In genomic region chr7:25848444-25848812, GRCm38 (mm10) we compare ENCODE assay signal across 8 mouse cellular contexts. TPM values are rescaled to one million over a fixed set of nuclear protein-coding genes. Genes with fewer than 3 reads are reported as not detected.
DNase-seq lines count a peak whose midpoint lies in the region; ATAC-seq and TF ChIP-seq lines count a peak whose summit lies in the region.

No protein-coding gene starts in this region.

- no peaks in the 10 kb centered on the region for H3K36me3 ChIP-seq in forebrain, embryonic 13.5 days (ENCODE audit: poor library complexity, severe bottlenecking)
- H3K36me3 ChIP-seq in liver, embryonic 14.5 days (replicated peaks; ENCODE audit: control insufficient read depth, insufficient read depth, low read depth): no peaks in the 10 kb centered on the region

- no peak for TF ChIP-seq CTCF in brain, embryonic 14.5 days (IDR thresholded peaks at IDR 0.05; ENCODE audit: borderline replicate concordance, extremely low read depth, insufficient read depth, insufficient read length)
- no peak for TF ChIP-seq CTCF in liver, embryonic 14.5 days (IDR thresholded peaks at IDR 0.05; ENCODE audit: low read depth)

- H3K4me3 ChIP-seq in forebrain, embryonic 13.5 days: peak overlapping the region; percentile 41
- H3K4me3 ChIP-seq in liver, embryonic 14.5 days (ENCODE audit: insufficient read depth in 1 of 2, low read depth in 2 of 2, low read length in 2 of 2): peak overlapping the region; percentile 47 to 76

- intact Hi-C loops in left cerebral cortex, postnatal 4 days (cut with DNase I): no loop called here

- no peaks in the 10 kb centered on the region for H3K4me1 ChIP-seq in forebrain, embryonic 13.5 days
- 0 out of 4 replicates have a peak, but pooled peaks cover 0 to 2% of the 10 kb centered on the region in 2 experiments for H3K4me1 ChIP-seq in liver, embryonic 14.5 days (replicated peaks; ENCODE audit: control insufficient read depth in 2 of 2, insufficient read depth in 2 of 2, low read length in 1 of 2)

- H3K27me3 ChIP-seq in forebrain, embryonic 13.5 days: no peaks in the 10 kb centered on the region
- H3K27me3 ChIP-seq in liver, embryonic 14.5 days (ENCODE audit: control insufficient read depth, insufficient read depth, low read length): no peaks in the 10 kb centered on the region

- 25% methylated on average over 11 of the region's 11 CpGs for WGBS in forebrain, embryonic 13.5 days
- 26% methylated on average over 11 of the region's 11 CpGs for WGBS in liver, embryonic 14.5 days (ENCODE audit: insufficient replicate concordance)

- H3K27ac ChIP-seq in forebrain, embryonic 13.5 days: no peak overlapping the region
- no peak overlapping the region for H3K27ac ChIP-seq in liver, embryonic 14.5 days

- no peak for TF ChIP-seq POLR2A in brain, embryonic 14.5 days (IDR thresholded peaks at IDR 0.05; ENCODE audit: borderline replicate concordance, extremely low read depth, insufficient read depth, insufficient read length, poor library complexity, severe bottlenecking)

- no peak for TF ChIP-seq EP300 in liver, embryonic 14.5 days (IDR thresholded peaks at IDR 0.05; ENCODE audit: low read depth)

- peak overlapping the region; percentile 59 for H3K4me2 ChIP-seq in forebrain, embryonic 13.5 days
- peak overlapping the region; percentile 60 for H3K4me2 ChIP-seq in liver, embryonic 14.5 days (ENCODE audit: low read depth)

- peak overlapping the region; percentile 53 for H3K9ac ChIP-seq in forebrain, embryonic 13.5 days
- H3K9ac ChIP-seq in liver, embryonic 14.5 days (replicated peaks): no peak overlapping the region

- peak; percentile 3 for DNase-seq in left cerebral cortex, postnatal 4 days
- no peak for DNase-seq in left cerebral cortex, adult 11 months (ENCODE audit: low spot score)
- peak; percentile 48 for DNase-seq in brain, embryonic 14.5 days (ENCODE audit: low read depth)
- no peak for DNase-seq in liver, embryonic 14.5 days (ENCODE audit: low read depth in 3 of 3, low spot score in 3 of 3)
- DNase-seq in right cerebral cortex, adult 2 months (ENCODE audit: low spot score in 2 of 2): no peak
- no peak for DNase-seq in left cerebral cortex, adult 18-20 months (ENCODE audit: low spot score in 2 of 2)

- peak; percentile 43; the same call in 1 of the 2 replicates for ATAC-seq in forebrain, embryonic 13.5 days
- no peak for ATAC-seq in liver, embryonic 14.5 days (ENCODE audit: insufficient read depth)
- ATAC-seq in activated CD4-positive, CD25-positive, alpha-beta regulatory T cell, adult 4 months: no peak

- no peaks in the 10 kb centered on the region for H3K9me3 ChIP-seq in forebrain, embryonic 13.5 days (replicated peaks)
- H3K9me3 ChIP-seq in liver, embryonic 14.5 days (ENCODE audit: control insufficient read depth, low read length): no peaks in the 10 kb centered on the region

RNA-seq across cellular contexts. Expression of gene Cyp2s1, which starts 31.7 kb away (rescaled TPM):
- 1 to 10 TPM; 2.4 to 3.5 TPM for total RNA-seq in left cerebral cortex, postnatal 4 days (2021)
- polyA plus RNA-seq in brain, embryonic 14.5 days (2012; rRNA removed): 1.7 and 2.0 TPM in 2 replicates
- 0.49 and 0.78 TPM in 2 replicates for polyA plus RNA-seq in forebrain, embryonic 13.5 days (2015; fragmentation: Nextera tagmentation; extraction: Ambion mirVana)
- polyA plus RNA-seq in liver, embryonic 14.5 days (2012; rRNA removed): 0.22 and 0.49 TPM in 2 replicates
- 0.25 and 0.52 TPM in 2 replicates for polyA plus RNA-seq in liver, embryonic 14.5 days (2014; fragmentation: Nextera tagmentation; extraction: Ambion mirVana)
- 1 to 10 TPM; 3.2 to 4.9 TPM for polyA plus RNA-seq in activated CD4-positive, CD25-positive, alpha-beta regulatory T cell, adult 4 months (2017; shearing (Covaris generic))
- 1 to 10 TPM; 3.8 TPM for total RNA-seq in left cerebral cortex, adult 18-20 months (2021)

RNA-seq across cellular contexts. Expression of gene Cyp2b10, which starts 49.0 kb away (rescaled TPM):
- not detected for total RNA-seq in left cerebral cortex, postnatal 4 days (2021)
- not detected in 2 replicates for polyA plus RNA-seq in brain, embryonic 14.5 days (2012; rRNA removed)
- not detected in 2 replicates for polyA plus RNA-seq in forebrain, embryonic 13.5 days (2015; fragmentation: Nextera tagmentation; extraction: Ambion mirVana)
- 0.05 and 0.07 TPM in 2 replicates for polyA plus RNA-seq in liver, embryonic 14.5 days (2012; rRNA removed)
- polyA plus RNA-seq in liver, embryonic 14.5 days (2014; fragmentation: Nextera tagmentation; extraction: Ambion mirVana): 0.10 TPM in 1 of 2 replicates, not detected in the other
- polyA plus RNA-seq in activated CD4-positive, CD25-positive, alpha-beta regulatory T cell, adult 4 months (2017; shearing (Covaris generic)): not detected
- total RNA-seq in left cerebral cortex, adult 18-20 months (2021): under 1 TPM in 1 of 2 experiments, not detected in 1; 0.67 TPM

RNA-seq across cellular contexts. Expression of gene Axl, which starts 59.9 kb away (rescaled TPM):
- 10 to 100 TPM; 19.2 to 20.8 TPM for total RNA-seq in left cerebral cortex, postnatal 4 days (2021)
- 14.3 and 18.8 TPM in 2 replicates for polyA plus RNA-seq in brain, embryonic 14.5 days (2012; rRNA removed)
- 18.1 and 19.4 TPM in 2 replicates for polyA plus RNA-seq in forebrain, embryonic 13.5 days (2015; fragmentation: Nextera tagmentation; extraction: Ambion mirVana)
- polyA plus RNA-seq in liver, embryonic 14.5 days (2012; rRNA removed): 5.3 and 5.8 TPM in 2 replicates
- polyA plus RNA-seq in liver, embryonic 14.5 days (2014; fragmentation: Nextera tagmentation; extraction: Ambion mirVana): 11.8 and 12.7 TPM in 2 replicates
- polyA plus RNA-seq in activated CD4-positive, CD25-positive, alpha-beta regulatory T cell, adult 4 months (2017; shearing (Covaris generic)): 10 to 100 TPM; 16.5 to 26.4 TPM
- total RNA-seq in left cerebral cortex, adult 18-20 months (2021): 10 to 100 TPM; 34.6 to 34.8 TPM

Comparison
In these comparisons a context has a peak if more than half of its experiments do, and no peak if none do; other contexts are left out.
1. DNase-seq: peak in left cerebral cortex, postnatal 4 days (single experiment) and brain, embryonic 14.5 days (single experiment); none in left cerebral cortex, adult 11 months (single experiment), liver, embryonic 14.5 days (0 of 3), right cerebral cortex, adult 2 months (0 of 2) and left cerebral cortex, adult 18-20 months (0 of 2).